Mouse (Mus musculus) cortical plate, adult 2 months (tissue): ENCODE data around the gene Acin1.

Experiments used
- CTCF ChIP-seq: fragments of 200-500 bp; IDR thresholded peaks from 2 replicates; pipeline ENCODE4 v1.5.1; 2011; ENCODE audit warnings: mild to moderate bottlenecking, control low read depth, low read length; ENCODE audit not compliant: insufficient read depth; ENCODE audit errors: extremely low read depth
- POLR2A ChIP-seq: fragments of 200-500 bp; IDR thresholded peaks from 2 replicates; pipeline ENCODE4 v1.6.1; 2011; ENCODE audit warnings: mild to moderate bottlenecking, low read length, control low read depth; ENCODE audit not compliant: insufficient read depth; ENCODE audit errors: extremely low read depth

DNA sequence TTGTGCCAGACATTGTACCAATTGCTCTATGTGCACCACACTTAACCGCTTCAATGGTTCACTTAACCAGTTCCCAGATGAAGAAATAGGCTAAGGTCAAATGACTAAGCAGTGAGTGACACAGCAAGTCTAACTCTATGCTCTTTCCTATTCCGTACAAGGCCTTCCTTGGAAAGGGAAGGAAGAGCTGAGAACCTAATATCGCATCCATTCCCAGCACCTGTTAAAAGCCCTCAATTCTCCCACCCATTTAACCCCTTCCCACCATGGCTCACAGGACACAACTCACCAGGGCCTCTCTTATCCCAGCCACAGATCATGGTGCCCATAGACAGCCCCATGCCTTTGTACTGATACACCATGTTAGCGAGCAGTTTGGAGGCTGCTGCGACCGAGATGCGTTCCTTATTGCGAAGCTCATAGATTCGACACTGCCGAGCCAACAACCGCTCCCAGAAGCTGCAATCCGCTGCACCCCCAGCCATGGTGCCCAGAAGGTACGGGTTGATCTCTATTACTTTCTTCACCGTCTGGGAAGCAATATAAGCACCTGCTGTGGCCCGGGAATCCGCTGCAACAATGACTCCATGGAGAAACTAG lies 70.4 kb downstream of the Acin1 start:
- TF ChIP-seq CTCF (no peak), POLR2A (no peak)
